Mouse (Mus musculus): ENCODE data around the gene Arntl.

DNA sequence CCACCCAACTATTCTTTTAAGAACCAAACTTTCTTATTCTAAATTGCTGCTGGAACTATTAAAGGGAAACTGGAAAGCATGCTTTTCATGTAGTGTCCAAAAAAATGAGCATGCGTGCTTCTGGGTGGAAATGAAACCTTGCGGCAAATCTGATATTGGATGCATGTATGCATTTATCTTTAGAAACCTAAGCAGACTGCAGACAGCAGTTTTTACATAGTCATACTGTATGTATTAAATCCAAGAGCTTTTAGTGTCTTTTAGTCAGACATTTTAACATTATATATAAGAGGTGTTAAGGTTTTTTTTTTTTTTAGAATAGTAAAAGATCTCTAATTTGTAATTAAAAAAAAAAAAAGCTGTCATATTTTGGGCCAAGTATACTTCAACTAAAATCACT lies 140.4 kb downstream of the Arntl start:
- no peak for TF ChIP-seq GATA1 (IDR thresholded peaks at IDR 0.05; ENCODE audit: low read length)
- TF ChIP-seq TAL1 (IDR thresholded peaks at IDR 0.05; ENCODE audit: low read length): no peak
